Mouse (Mus musculus): ENCODE data around the gene Il21r. TPM values are rescaled to one million over a fixed set of nuclear protein-coding genes. Genes with fewer than 3 reads are reported as not detected.

Il21r gene
- polyA plus RNA-seq, 2 experiments, result 0.48 to 1.2 TPM

- ATAC-seq (ENCODE audit: insufficient read depth) (no peak), DNase-seq (ENCODE audit: low read depth in 3 of 3, low spot score in 3 of 3) (no peak)
- 67% methylated on average over 8 of the region's 8 CpGs for WGBS (ENCODE audit: insufficient replicate concordance)
- H3K27ac ChIP-seq, result no peak overlapping the region
- no peak for TF ChIP-seq EP300 (IDR thresholded peaks at IDR 0.05; ENCODE audit: low read depth)
- no peak for TF ChIP-seq CTCF (IDR thresholded peaks at IDR 0.05; ENCODE audit: low read depth)
- H3K4me1 ChIP-seq (replicated peaks; ENCODE audit: control insufficient read depth in 2 of 2, insufficient read depth in 2 of 2, low read length in 1 of 2), result 0 out of 4 replicates have a peak, but pooled peaks cover 0 to 2% of the 10 kb centered on the region in 2 experiments
- no peak overlapping the region for H3K9ac ChIP-seq (replicated peaks)
- no peaks in the 10 kb centered on the region for H3K9me3 ChIP-seq (ENCODE audit: control insufficient read depth, low read length)
- peaks cover 3% of the 10 kb centered on the region; the same call in 1 of the 2 replicates for H3K36me3 ChIP-seq (replicated peaks; ENCODE audit: control insufficient read depth, insufficient read depth, low read depth)
- H3K4me3 ChIP-seq (ENCODE audit: insufficient read depth in 1 of 2, low read depth in 2 of 2, low read length in 2 of 2), result no peak overlapping the region
- H3K4me2 ChIP-seq (ENCODE audit: low read depth), result no peak overlapping the region
- no peaks in the 10 kb centered on the region for H3K27me3 ChIP-seq (ENCODE audit: control insufficient read depth, insufficient read depth, low read length)
Measured at GRCm38 (mm10) chr7:125637220-125638140, 34.3 kb downstream of the Il21r start.

- Histone ChIP-seq H3K9me3 (ENCODE audit: control insufficient read depth, low read length) (no peaks in the 10 kb centered on the region), H3K27ac (no peak overlapping the region), H3K27me3 (ENCODE audit: control insufficient read depth, insufficient read depth, low read length) (no peaks in the 10 kb centered on the region), H3K4me3 (ENCODE audit: insufficient read depth in 1 of 2, low read depth in 2 of 2, low read length in 2 of 2) (no peak overlapping the region), H3K4me2 (ENCODE audit: low read depth) (no peak overlapping the region), H3K9ac (replicated peaks) (no peak overlapping the region), H3K4me1 (replicated peaks; ENCODE audit: control insufficient read depth in 2 of 2, insufficient read depth in 2 of 2, low read length in 1 of 2) (0 out of 4 replicates have a peak, but pooled peaks cover 0 to 2% of the 10 kb centered on the region in 2 experiments), H3K36me3 (replicated peaks; ENCODE audit: control insufficient read depth, insufficient read depth, low read depth) (peaks cover 8% of the 10 kb centered on the region; the same call in 1 of the 2 replicates)
- DNase-seq (ENCODE audit: low read depth in 3 of 3, low spot score in 3 of 3), result no peak
- TF ChIP-seq CTCF (IDR thresholded peaks at IDR 0.05; ENCODE audit: low read depth), result no peak
- TF ChIP-seq EP300 (IDR thresholded peaks at IDR 0.05; ENCODE audit: low read depth), result no peak
- no peak for ATAC-seq (ENCODE audit: insufficient read depth)
- WGBS (ENCODE audit: insufficient replicate concordance), result 58% methylated on average over 6 of the region's 6 CpGs
Measured at GRCm38 (mm10) chr7:125638376-125638775, 35.1 kb downstream of the Il21r start.

DNA sequence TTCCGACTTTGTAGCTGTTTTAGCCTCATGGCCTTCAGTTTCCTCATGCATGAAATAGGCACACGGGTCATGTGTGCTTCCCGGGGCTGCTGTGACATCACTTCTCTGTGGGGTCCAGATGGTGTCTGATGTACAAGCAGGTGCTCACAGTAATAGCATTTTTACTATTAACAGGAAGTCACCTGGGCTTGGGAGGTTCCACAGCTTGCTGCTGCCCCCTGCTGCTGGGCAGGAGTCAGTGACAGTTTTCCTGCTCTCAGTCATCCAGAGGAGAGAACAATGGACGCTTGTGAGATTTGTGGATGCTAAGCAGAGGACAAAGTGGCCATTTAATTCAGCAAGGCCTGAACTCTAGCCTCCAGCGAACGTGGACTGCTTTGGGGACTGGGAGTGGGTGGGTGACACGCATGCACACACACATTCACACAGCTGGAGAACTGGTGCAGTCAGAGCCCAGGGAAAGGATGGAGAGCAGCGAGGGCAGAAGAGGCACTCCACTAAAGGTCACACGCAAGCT is 35.7 kb downstream of the Il21r start:
- no peak overlapping the region for H3K9ac ChIP-seq (replicated peaks)
- H3K4me1 ChIP-seq (replicated peaks; ENCODE audit: control insufficient read depth in 2 of 2, insufficient read depth in 2 of 2, low read length in 1 of 2), result 0 out of 4 replicates have a peak, but pooled peaks cover 0 to 2% of the 10 kb centered on the region in 2 experiments
- no peak overlapping the region for H3K4me2 ChIP-seq (ENCODE audit: low read depth)
- DNase-seq (ENCODE audit: low read depth in 3 of 3, low spot score in 3 of 3), result peak in 1 of 3 experiments; percentile 12
- no peak overlapping the region for H3K4me3 ChIP-seq (ENCODE audit: insufficient read depth in 1 of 2, low read depth in 2 of 2, low read length in 2 of 2)
- no peak overlapping the region for H3K27ac ChIP-seq
- 35% methylated on average over 9 of the region's 9 CpGs for WGBS (ENCODE audit: insufficient replicate concordance)
- no peak for ATAC-seq (ENCODE audit: insufficient read depth)
- no peaks in the 10 kb centered on the region for H3K9me3 ChIP-seq (ENCODE audit: control insufficient read depth, low read length)
- TF ChIP-seq CTCF (IDR thresholded peaks at IDR 0.05; ENCODE audit: low read depth) (peak; percentile 89), EP300 (IDR thresholded peaks at IDR 0.05; ENCODE audit: low read depth) (no peak)
- H3K36me3 ChIP-seq (replicated peaks; ENCODE audit: control insufficient read depth, insufficient read depth, low read depth), result peaks cover 13% of the 10 kb centered on the region; the same call in 1 of the 2 replicates
- H3K27me3 ChIP-seq (ENCODE audit: control insufficient read depth, insufficient read depth, low read length), result no peaks in the 10 kb centered on the region

DNA sequence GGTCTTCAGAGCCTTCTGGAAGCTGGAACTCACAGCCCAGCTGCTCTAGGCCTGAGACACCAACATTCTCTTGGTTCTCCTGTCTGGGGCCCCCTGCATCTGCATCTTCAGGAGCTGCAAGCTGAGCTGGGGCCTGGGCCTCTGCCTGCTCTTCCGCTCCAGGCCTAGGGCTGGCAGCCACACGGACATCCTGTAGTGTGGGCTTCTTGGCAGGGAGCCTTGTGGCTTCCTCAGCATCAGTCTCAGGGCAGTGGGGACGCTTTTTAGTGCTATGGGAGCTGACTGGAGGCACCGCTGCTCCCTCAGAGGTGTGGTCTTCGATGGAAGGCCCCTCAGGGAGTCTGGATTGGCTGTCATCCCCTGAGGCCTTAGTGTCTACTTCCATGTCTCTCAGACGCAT is 40.7 kb downstream of the Il21r start:
- Histone ChIP-seq H3K4me2 (ENCODE audit: low read depth) (no peak overlapping the region), H3K9ac (replicated peaks) (no peak overlapping the region), H3K4me1 (replicated peaks; ENCODE audit: control insufficient read depth in 2 of 2, insufficient read depth in 2 of 2, low read length in 1 of 2) (no peaks in the 10 kb centered on the region), H3K27me3 (ENCODE audit: control insufficient read depth, insufficient read depth, low read length) (no peaks in the 10 kb centered on the region), H3K9me3 (ENCODE audit: control insufficient read depth, low read length) (no peaks in the 10 kb centered on the region), H3K27ac (no peak overlapping the region), H3K4me3 (ENCODE audit: insufficient read depth in 1 of 2, low read depth in 2 of 2, low read length in 2 of 2) (no peak overlapping the region), H3K36me3 (replicated peaks; ENCODE audit: control insufficient read depth, insufficient read depth, low read depth) (peaks cover 39% of the 10 kb centered on the region)
- DNase-seq (ENCODE audit: low read depth in 3 of 3, low spot score in 3 of 3) (no peak), ATAC-seq (ENCODE audit: insufficient read depth) (no peak)
- TF ChIP-seq CTCF (IDR thresholded peaks at IDR 0.05; ENCODE audit: low read depth), result no peak
- TF ChIP-seq EP300 (IDR thresholded peaks at IDR 0.05; ENCODE audit: low read depth), result no peak
- WGBS (ENCODE audit: insufficient replicate concordance), result 69% methylated on average over 6 of the region's 6 CpGs

- TF ChIP-seq EP300 (IDR thresholded peaks at IDR 0.05; ENCODE audit: low read depth) (no peak), CTCF (IDR thresholded peaks at IDR 0.05; ENCODE audit: low read depth) (no peak)
- Histone ChIP-seq H3K9me3 (ENCODE audit: control insufficient read depth, low read length) (no peaks in the 10 kb centered on the region), H3K4me3 (ENCODE audit: insufficient read depth in 1 of 2, low read depth in 2 of 2, low read length in 2 of 2) (no peak overlapping the region), H3K27me3 (ENCODE audit: control insufficient read depth, insufficient read depth, low read length) (no peaks in the 10 kb centered on the region), H3K9ac (replicated peaks) (no peak overlapping the region), H3K4me1 (replicated peaks; ENCODE audit: control insufficient read depth in 2 of 2, insufficient read depth in 2 of 2, low read length in 1 of 2) (no peaks in the 10 kb centered on the region), H3K27ac (no peak overlapping the region), H3K4me2 (ENCODE audit: low read depth) (no peak overlapping the region), H3K36me3 (replicated peaks; ENCODE audit: control insufficient read depth, insufficient read depth, low read depth) (peaks cover 43% of the 10 kb centered on the region)
- no peak for ATAC-seq (ENCODE audit: insufficient read depth)
- DNase-seq (ENCODE audit: low read depth in 3 of 3, low spot score in 3 of 3), result no peak
- WGBS (ENCODE audit: insufficient replicate concordance), result 82% methylated on average over 7 of the region's 7 CpGs
Measured at GRCm38 (mm10) chr7:125645413-125645812, 42.2 kb downstream of the Il21r start.
